Mouse (Mus musculus) heart, embryonic 11.5 days (tissue): ENCODE results near the gene Klhdc1. TPM values are rescaled to one million over a fixed set of nuclear protein-coding genes. Genes with fewer than 3 reads are reported as not detected.
A peak's percentile ranks its signal among the peaks of the same experiment; 100 is the strongest.

Source experiments
- ATAC-seq: fragments of 200-750 bp; cut with Nextera tagmentation; replicated peaks from 2 replicates; pipeline ENCODE4 v1.8.0; 2017; ENCODE audit warnings: moderate library complexity; ENCODE audit not compliant: insufficient number of reproducible peaks, low FRiP score, low TSS enrichment
- H3K27ac ChIP-seq: fragments of 300-500 bp; sonication (generic); 2 replicates; pipeline ENCODE4 v1.5.1; 2014; ENCODE audit warnings: mild to moderate bottlenecking, low read depth, low read length
- H3K27me3 ChIP-seq: fragments of 300-500 bp; sonication (generic); 2 replicates; pipeline ENCODE4 v1.6.1; 2014; ENCODE audit warnings: mild to moderate bottlenecking, low read length, mixed read lengths; ENCODE audit not compliant: control insufficient read depth, insufficient read depth
- H3K36me3 ChIP-seq: fragments of 300-500 bp; sonication (generic); 2 replicates; pipeline ENCODE4 v1.6.1; 2014; ENCODE audit warnings: mild to moderate bottlenecking, low read length, moderate library complexity, mixed read lengths; ENCODE audit not compliant: control insufficient read depth, insufficient read depth
- H3K4me1 ChIP-seq: fragments of 300-500 bp; sonication (generic); 2 replicates; pipeline ENCODE4 v1.6.1; 2014; ENCODE audit warnings: low read length; ENCODE audit not compliant: control insufficient read depth, insufficient read depth
- H3K4me2 ChIP-seq: fragments of 300-500 bp; sonication (generic); 2 replicates; pipeline ENCODE4 v1.6.1; 2014; ENCODE audit warnings: mild to moderate bottlenecking, moderate library complexity
- H3K4me3 ChIP-seq: fragments of 300-500 bp; sonication (generic); 2 replicates; pipeline ENCODE4 v1.5.1; 2014; ENCODE audit warnings: low read depth, low read length
- H3K9ac ChIP-seq: fragments of 300-500 bp; sonication (generic); 2 replicates; pipeline ENCODE4 v1.6.1; 2014; ENCODE audit warnings: mild to moderate bottlenecking, low read depth, low read length, moderate library complexity
- H3K9me3 ChIP-seq: fragments of 300-500 bp; sonication (generic); replicated peaks from 2 replicates; pipeline ENCODE4 v1.6.1; 2016; ENCODE audit warnings: low read length; ENCODE audit not compliant: control insufficient read depth
- WGBS: fragments of 180-500 bp; shearing (Covaris S2); extraction: QIAGEN DNeasy Blood & Tissue Kit; methylation state at CpG from one replicate; pipeline ENCODE4 v1.1.7; 2014; ENCODE audit not compliant: insufficient replicate concordance; 5-methylcytosine and 5-hydroxymethylcytosine counted together
- polyA plus RNA-seq: library from polyadenylated mRNA; unstranded; fragments of >200 nt; fragmentation: Nextera tagmentation; extraction: Ambion mirVana; gene quantifications from 2 replicates; pipeline ENCODE4 v1.2.1, GENCODE M21; 2014

Klhdc1 gene
- polyA plus RNA-seq, result 7.7 and 8.9 TPM in 2 replicates

GRCm38 (mm10) chr12:69240876-69241275 is at the start of gene Klhdc1:
Gene Klhdc1, plus strand, starts transcription at chr12:69241176.
- WGBS, result 65% methylated on average over 6 of the region's 6 CpGs
- Histone ChIP-seq H3K27me3 (no peaks in the 10 kb centered on the region), H3K9ac (peak within 1 kb of the TSS; percentile 91), H3K4me1 (0 out of 2 replicates have a peak, but pooled peaks cover 3% of the 10 kb centered on the region), H3K9me3 (no peaks in the 10 kb centered on the region), H3K4me2 (peak within 1 kb of the TSS; percentile 67), H3K4me3 (peak within 1 kb of the TSS; percentile 78), H3K27ac (peak within 1 kb of the TSS; percentile 89), H3K36me3 (no peaks in the 10 kb centered on the region)
- ATAC-seq, result no peak

GRCm38 (mm10) chr12:69191396-69191795 is 49.6 kb upstream of the Klhdc1 start:
- WGBS, result 84% methylated on average over 5 of the region's 5 CpGs
- Histone ChIP-seq H3K27ac (no peak overlapping the region), H3K4me3 (no peak overlapping the region)

GRCm38 (mm10) chr12:69192637-69193036 is 48.3 kb upstream of the Klhdc1 start:
- ATAC-seq, result no peak
- Histone ChIP-seq H3K36me3 (peaks cover 6% of the 10 kb centered on the region; the same call in 1 of the 2 replicates), H3K4me1 (peaks cover 4% of the 10 kb centered on the region; the same call in 1 of the 2 replicates), H3K27me3 (no peaks in the 10 kb centered on the region), H3K4me3 (no peak overlapping the region), H3K4me2 (no peak overlapping the region), H3K9me3 (no peaks in the 10 kb centered on the region), H3K27ac (no peak overlapping the region), H3K9ac (no peak overlapping the region)
- WGBS, result 91% methylated on average over 2 of the region's 2 CpGs

More at GRCm38 (mm10) chr12:69191396-69191795, 49.6 kb upstream of the Klhdc1 start:
- Histone ChIP-seq H3K4me1 (peaks cover 7% of the 10 kb centered on the region), H3K36me3 (peaks cover 6% of the 10 kb centered on the region; the same call in 1 of the 2 replicates), H3K9ac (no peak overlapping the region), H3K4me2 (no peak overlapping the region), H3K9me3 (no peaks in the 10 kb centered on the region), H3K27me3 (no peaks in the 10 kb centered on the region)
- no peak for ATAC-seq

- under 1% methylated on average over 75 of the region's 75 CpGs for WGBS
- peak; percentile 72 for ATAC-seq
- Histone ChIP-seq H3K4me2 (peak within 1 kb of the TSS; percentile 99), H3K36me3 (peaks cover 6% of the 10 kb centered on the region; the same call in 1 of the 2 replicates), H3K4me3 (peak within 1 kb of the TSS; percentile 97), H3K27ac (peak within 1 kb of the TSS; percentile 81), H3K4me1 (peaks cover 14% of the 10 kb centered on the region), H3K9ac (peak within 1 kb of the TSS; percentile 93), H3K27me3 (no peaks in the 10 kb centered on the region), H3K9me3 (no peaks in the 10 kb centered on the region)
Observed at GRCm38 (mm10) chr12:69196444-69197377, 44.3 kb upstream of the Klhdc1 start, which contains the start of gene Gm49383. Gene Gm49383, minus strand, starts transcription at chr12:69197104.

- Histone ChIP-seq H3K4me1 (peaks cover 14% of the 10 kb centered on the region), H3K4me2 (peak overlapping the region; percentile 99), H3K27me3 (no peaks in the 10 kb centered on the region), H3K36me3 (peaks cover 6% of the 10 kb centered on the region; the same call in 1 of the 2 replicates), H3K4me3 (peak overlapping the region; percentile 97), H3K9me3 (no peaks in the 10 kb centered on the region), H3K27ac (peak overlapping the region; percentile 81), H3K9ac (peak overlapping the region; percentile 93)
- ATAC-seq, result peak; percentile 73
- WGBS, result under 1% methylated on average over 94 of the region's 94 CpGs
Observed at GRCm38 (mm10) chr12:69197378-69198163, 43.4 kb upstream of the Klhdc1 start.

GRCm38 (mm10) chr12:69198164-69198535 is 42.8 kb upstream of the Klhdc1 start, which contains the start of gene Dnaaf2:
Gene Dnaaf2, minus strand, starts transcription at chr12:69198429.
- peak; percentile 33 for ATAC-seq
- 0% methylated on average over 18 of the region's 18 CpGs for whole genome bisulfite sequencing
- Histone ChIP-seq H3K36me3 (peaks cover 6% of the 10 kb centered on the region; the same call in 1 of the 2 replicates), H3K4me3 (peak within 1 kb of the TSS; percentile 97), H3K9me3 (no peaks in the 10 kb centered on the region), H3K4me1 (peaks cover 14% of the 10 kb centered on the region), H3K27me3 (no peaks in the 10 kb centered on the region), H3K4me2 (peak within 1 kb of the TSS; percentile 99), H3K27ac (peak within 1 kb of the TSS; percentile 81), H3K9ac (peak within 1 kb of the TSS; percentile 93)

GRCm38 (mm10) chr12:69198985-69199384 is 42.0 kb upstream of the Klhdc1 start:
- Histone ChIP-seq H3K9me3 (no peaks in the 10 kb centered on the region), H3K4me1 (peaks cover 14% of the 10 kb centered on the region), H3K9ac (no peak overlapping the region), H3K4me3 (no peak overlapping the region), H3K4me2 (peak overlapping the region; percentile 9; the same call in 1 of the 2 replicates), H3K36me3 (peaks cover 6% of the 10 kb centered on the region; the same call in 1 of the 2 replicates), H3K27me3 (no peaks in the 10 kb centered on the region), H3K27ac (no peak overlapping the region)
- no peak for ATAC-seq
